ENCODE assay signal across 13 mouse cellular contexts in genomic region chr15:92347902-92348301, GRCm38 (mm10). TPM values are rescaled to one million over a fixed set of nuclear protein-coding genes. Genes with fewer than 3 reads are reported as not detected.
DNase-seq lines count a peak whose midpoint lies in the region; ATAC-seq lines count a peak whose summit lies in the region.
"Had no signal": no experiment of that assay in that cellular context is flagged by ENCODE, and none has a peak within 500 bp of the region (broad histone marks: within the 10 kb centered on the region; RNA-seq: fewer than 3 reads in every experiment).

No protein-coding gene starts in this region.

- H3K9me3 ChIP-seq in kidney, embryonic 15.5 days (replicated peaks), result no peaks in the 10 kb centered on the region
- no peaks in the 10 kb centered on the region for H3K9me3 ChIP-seq in forebrain, embryonic 16.5 days (ENCODE audit: control insufficient read depth, low read length)
- H3K9me3 ChIP-seq in midbrain, embryonic 10.5 days (replicated peaks), result no peaks in the 10 kb centered on the region
- H3K9me3 ChIP-seq: heart, embryonic 10.5 days; intestine, embryonic 15.5 days; lung, embryonic 15.5 days had no signal

- H3K4me2 ChIP-seq in kidney, embryonic 15.5 days, result no peak overlapping the region
- H3K4me2 ChIP-seq in forebrain, embryonic 16.5 days (ENCODE audit: low read length), result no peak overlapping the region
- H3K4me2 ChIP-seq: intestine, embryonic 15.5 days; lung, embryonic 15.5 days had no signal

- no peak overlapping the region for H3K9ac ChIP-seq in kidney, embryonic 15.5 days
- no peak overlapping the region for H3K9ac ChIP-seq in forebrain, embryonic 16.5 days (replicated peaks; ENCODE audit: low read depth, low read length)
- H3K9ac ChIP-seq: intestine, embryonic 15.5 days; lung, embryonic 15.5 days had no signal

- peak; percentile 95 for ATAC-seq in kidney, embryonic 15.5 days (replicated peaks; ENCODE audit: low FRiP score)
- peak; percentile 55; the same call in 1 of the 2 replicates for ATAC-seq in forebrain, embryonic 16.5 days
- ATAC-seq: intestine, embryonic 15.5 days had no signal

- H3K4me3 ChIP-seq in kidney, embryonic 15.5 days (replicated peaks), result no peak overlapping the region
- H3K4me3 ChIP-seq in forebrain, embryonic 16.5 days (replicated peaks; ENCODE audit: low read length), result no peak overlapping the region
- H3K4me3 ChIP-seq in midbrain, embryonic 10.5 days, result no peak overlapping the region
- H3K4me3 ChIP-seq: heart, embryonic 10.5 days; intestine, embryonic 15.5 days; lung, embryonic 15.5 days had no signal

- no peaks in the 10 kb centered on the region for H3K4me1 ChIP-seq in kidney, embryonic 15.5 days
- H3K4me1 ChIP-seq in forebrain, embryonic 16.5 days (replicated peaks; ENCODE audit: control insufficient read depth, insufficient read depth, low read length), result no peaks in the 10 kb centered on the region
- H3K4me1 ChIP-seq in midbrain, embryonic 10.5 days, result peaks cover 27% of the 10 kb centered on the region
- H3K4me1 ChIP-seq: heart, embryonic 10.5 days; intestine, embryonic 15.5 days; lung, embryonic 15.5 days had no signal

- DNase-seq in kidney, adult 9 months, result no peak
- peak; percentile 57 for DNase-seq in ZHBTc4 (ENCODE audit: low read depth, low spot score)
- peak; percentile 69 for DNase-seq in midbrain, embryonic 10.5 days (ENCODE audit: low spot score)
- DNase-seq in gastrocnemius, postnatal 25 days, result no peak
- DNase-seq in thymus, adult 18-20 months, result no peak
- DNase-seq in heart, postnatal 10 days, result no peak
- DNase-seq: cerebellum, postnatal 25 days; right cerebral cortex, postnatal 25 days had no signal

- H3K27me3 ChIP-seq in kidney, embryonic 15.5 days, result no peaks in the 10 kb centered on the region
- H3K27me3 ChIP-seq in forebrain, embryonic 16.5 days (replicated peaks; ENCODE audit: control insufficient read depth, insufficient read depth, low read length), result no peaks in the 10 kb centered on the region
- H3K27me3 ChIP-seq in midbrain, embryonic 10.5 days (ENCODE audit: low read depth, poor library complexity, severe bottlenecking), result peaks cover 63% of the 10 kb centered on the region
- H3K27me3 ChIP-seq: intestine, embryonic 15.5 days; lung, embryonic 15.5 days had no signal

- WGBS in kidney, embryonic 15.5 days, result 11% methylated on average over 3 of the region's 3 CpGs
- 44% methylated on average over 3 of the region's 3 CpGs for WGBS in forebrain, embryonic 16.5 days
- 26% methylated on average over 3 of the region's 3 CpGs for WGBS in midbrain, embryonic 10.5 days

- intact Hi-C loops in heart, postnatal 10 days (cut with DNase I), result no loop called here

- H3K27ac ChIP-seq in kidney, embryonic 15.5 days, result no peak overlapping the region
- no peak overlapping the region for H3K27ac ChIP-seq in forebrain, embryonic 16.5 days (ENCODE audit: low read length)
- H3K27ac ChIP-seq in midbrain, embryonic 10.5 days (replicated peaks), result no peak overlapping the region
- H3K27ac ChIP-seq: heart, embryonic 10.5 days; intestine, embryonic 15.5 days; lung, embryonic 15.5 days had no signal

- H3K36me3 ChIP-seq in kidney, embryonic 15.5 days, result no peaks in the 10 kb centered on the region
- H3K36me3 ChIP-seq in forebrain, embryonic 16.5 days (ENCODE audit: control insufficient read depth, insufficient read depth), result no peaks in the 10 kb centered on the region
- H3K36me3 ChIP-seq in midbrain, embryonic 10.5 days, result no peaks in the 10 kb centered on the region
- H3K36me3 ChIP-seq: heart, embryonic 10.5 days; intestine, embryonic 15.5 days; lung, embryonic 15.5 days had no signal

RNA-seq across cellular contexts. Expression of gene Pdzrn4, which starts 48.8 kb away (rescaled TPM):
- polyA plus RNA-seq in kidney, embryonic 15.5 days (2015; fragmentation: Nextera tagmentation; extraction: Ambion mirVana), result 2.4 and 3.0 TPM in 2 replicates
- 15.1 and 16.9 TPM in 2 replicates for polyA plus RNA-seq in forebrain, embryonic 16.5 days (2015; fragmentation: Nextera tagmentation; extraction: Ambion mirVana)
- polyA plus RNA-seq in midbrain, embryonic 10.5 days (2016; fragmentation: Nextera tagmentation; extraction: Ambion mirVana), result 6.3 and 7.7 TPM in 2 replicates
- under 1 TPM; 0.54 to 0.74 TPM for total RNA-seq in gastrocnemius, postnatal 25 days (2021)
- 1 to 10 TPM; 2.6 to 2.8 TPM for total RNA-seq in heart, postnatal 10 days (2021)

Comparison
In these comparisons a context has a peak if more than half of its experiments do, and no peak if none do; other contexts are left out.
1. DNase-seq: peak in ZHBTc4 (single experiment) and midbrain, embryonic 10.5 days (single experiment); none in kidney, adult 9 months (single experiment), gastrocnemius, postnatal 25 days (single experiment), thymus, adult 18-20 months (0 of 2) and heart, postnatal 10 days (0 of 2).